Mouse (Mus musculus): ENCODE measurements around the gene Isoc2b. TPM values are rescaled to one million over a fixed set of nuclear protein-coding genes. Genes with fewer than 3 reads are reported as not detected.

Gene Isoc2b
- polyA plus RNA-seq, 1 experiment from 2014 or later, result 2.5 TPM

- Histone ChIP-seq H3K27ac (ENCODE audit: low read depth, low read length) (no peak within 1 kb of the TSS), H3K27me3 (ENCODE audit: control insufficient read depth, insufficient read depth, low read length) (no peaks in the 10 kb centered on the region; the same call in 1 of the 2 replicates), H3K4me2 (ENCODE audit: low read depth) (no peak within 1 kb of the TSS), H3K4me3 (ENCODE audit: low read depth, low read length) (no peak within 1 kb of the TSS), H3K36me3 (ENCODE audit: control insufficient read depth, insufficient read depth, low read length) (no peaks in the 10 kb centered on the region), H3K9me3 (ENCODE audit: control insufficient read depth, low read length) (no peaks in the 10 kb centered on the region), H3K9ac (ENCODE audit: low read length) (no peak within 1 kb of the TSS), H3K4me1 (ENCODE audit: control insufficient read depth, insufficient read depth, low read length) (no peaks in the 10 kb centered on the region)
- no peak for ATAC-seq (ENCODE audit: insufficient read depth, low FRiP score, low TSS enrichment)
- 50% methylated on average over 10 of the region's 10 CpGs for WGBS
- DNase-seq (ENCODE audit: low spot score), result no peak
These were observed 36.5 kb upstream of the Isoc2b start, which contains the start of gene Gm36210 for GRCm38 (mm10) chr7:4906466-4906950. Gene Gm36210, minus strand, starts transcription at chr7:4906516.

GRCm38 (mm10) chr7:4902404-4902803, 32.3 kb upstream of the Isoc2b start:
- 86% methylated on average over 9 of the region's 9 CpGs for WGBS
- Histone ChIP-seq H3K4me3 (ENCODE audit: low read depth, low read length) (no peak overlapping the region), H3K27me3 (ENCODE audit: control insufficient read depth, insufficient read depth, low read length) (no peaks in the 10 kb centered on the region), H3K4me2 (ENCODE audit: low read depth) (no peak overlapping the region), H3K27ac (ENCODE audit: low read depth, low read length) (no peak overlapping the region), H3K9me3 (ENCODE audit: control insufficient read depth, low read length) (peaks cover 4% of the 10 kb centered on the region; the same call in 1 of the 2 replicates), H3K4me1 (ENCODE audit: control insufficient read depth, insufficient read depth, low read length) (no peaks in the 10 kb centered on the region), H3K36me3 (ENCODE audit: control insufficient read depth, insufficient read depth, low read length) (no peaks in the 10 kb centered on the region), H3K9ac (ENCODE audit: low read length) (no peak overlapping the region)
- no peak for DNase-seq (ENCODE audit: low spot score)
- no peak for ATAC-seq (ENCODE audit: insufficient read depth, low FRiP score, low TSS enrichment)

GRCm38 (mm10) chr7:4901171-4901570, 31.1 kb upstream of the Isoc2b start:
- no peak overlapping the region for H3K4me2 ChIP-seq (ENCODE audit: low read depth)
- no peak overlapping the region for H3K9ac ChIP-seq (ENCODE audit: low read length)
- no peaks in the 10 kb centered on the region for H3K27me3 ChIP-seq (ENCODE audit: control insufficient read depth, insufficient read depth, low read length)
- H3K9me3 ChIP-seq (ENCODE audit: control insufficient read depth, low read length), result peaks cover 4% of the 10 kb centered on the region; the same call in 1 of the 2 replicates
- H3K4me1 ChIP-seq (ENCODE audit: control insufficient read depth, insufficient read depth, low read length), result no peaks in the 10 kb centered on the region
- no peak overlapping the region for H3K4me3 ChIP-seq (ENCODE audit: low read depth, low read length)
- ATAC-seq (ENCODE audit: insufficient read depth, low FRiP score, low TSS enrichment) (no peak), DNase-seq (ENCODE audit: low spot score) (no peak)
- no peak overlapping the region for H3K27ac ChIP-seq (ENCODE audit: low read depth, low read length)
- no peaks in the 10 kb centered on the region for H3K36me3 ChIP-seq (ENCODE audit: control insufficient read depth, insufficient read depth, low read length)
- WGBS, result 54% methylated on average over 8 of the region's 8 CpGs

GRCm38 (mm10) chr7:4900523-4900851, 30.4 kb upstream of the Isoc2b start:
- ATAC-seq (ENCODE audit: insufficient read depth, low FRiP score, low TSS enrichment) (no peak), DNase-seq (ENCODE audit: low spot score) (no peak)
- no peak overlapping the region for H3K27ac ChIP-seq (ENCODE audit: low read depth, low read length)
- 32% methylated on average over 11 of the region's 11 CpGs for WGBS
- 0 out of 2 replicates have a peak overlapping the region, but pooled peaks have one; percentile 6 for H3K4me2 ChIP-seq (ENCODE audit: low read depth)
- H3K36me3 ChIP-seq (ENCODE audit: control insufficient read depth, insufficient read depth, low read length), result no peaks in the 10 kb centered on the region
- H3K4me1 ChIP-seq (ENCODE audit: control insufficient read depth, insufficient read depth, low read length), result no peaks in the 10 kb centered on the region
- peaks cover 4% of the 10 kb centered on the region; the same call in 1 of the 2 replicates for H3K9me3 ChIP-seq (ENCODE audit: control insufficient read depth, low read length)
- H3K9ac ChIP-seq (ENCODE audit: low read length), result no peak overlapping the region
- no peak overlapping the region for H3K4me3 ChIP-seq (ENCODE audit: low read depth, low read length)
- no peaks in the 10 kb centered on the region for H3K27me3 ChIP-seq (ENCODE audit: control insufficient read depth, insufficient read depth, low read length)

GRCm38 (mm10) chr7:4899649-4900522, 29.8 kb upstream of the Isoc2b start:
- H3K36me3 ChIP-seq (ENCODE audit: control insufficient read depth, insufficient read depth, low read length), result no peaks in the 10 kb centered on the region
- 7% methylated on average over 19 of the region's 19 CpGs for WGBS
- H3K4me1 ChIP-seq (ENCODE audit: control insufficient read depth, insufficient read depth, low read length), result no peaks in the 10 kb centered on the region
- ATAC-seq (ENCODE audit: insufficient read depth, low FRiP score, low TSS enrichment) (peak; percentile 38; the same call in 1 of the 2 replicates), DNase-seq (ENCODE audit: low spot score) (no peak)
- no peaks in the 10 kb centered on the region for H3K27me3 ChIP-seq (ENCODE audit: control insufficient read depth, insufficient read depth, low read length)
- peak overlapping the region; percentile 6; the same call in 1 of the 2 replicates for H3K4me3 ChIP-seq (ENCODE audit: low read depth, low read length)
- no peak overlapping the region; the same call in 1 of the 2 replicates for H3K9ac ChIP-seq (ENCODE audit: low read length)
- H3K27ac ChIP-seq (ENCODE audit: low read depth, low read length), result no peak overlapping the region
- H3K9me3 ChIP-seq (ENCODE audit: control insufficient read depth, low read length), result peaks cover 4% of the 10 kb centered on the region; the same call in 1 of the 2 replicates
- H3K4me2 ChIP-seq (ENCODE audit: low read depth), result peak overlapping the region; percentile 38

- H3K4me1 ChIP-seq (ENCODE audit: control insufficient read depth, insufficient read depth, low read length), result no peaks in the 10 kb centered on the region
- no peak for DNase-seq (ENCODE audit: low spot score)
- H3K27ac ChIP-seq (ENCODE audit: low read depth, low read length), result no peak overlapping the region
- ATAC-seq (ENCODE audit: insufficient read depth, low FRiP score, low TSS enrichment), result peak; percentile 23; the same call in 1 of the 2 replicates
- peak overlapping the region; percentile 23 for H3K9ac ChIP-seq (ENCODE audit: low read length)
- H3K4me2 ChIP-seq (ENCODE audit: low read depth), result peak overlapping the region; percentile 38
- H3K36me3 ChIP-seq (ENCODE audit: control insufficient read depth, insufficient read depth, low read length), result no peaks in the 10 kb centered on the region
- peak overlapping the region; percentile 6 for H3K4me3 ChIP-seq (ENCODE audit: low read depth, low read length)
- no peaks in the 10 kb centered on the region for H3K27me3 ChIP-seq (ENCODE audit: control insufficient read depth, insufficient read depth, low read length)
- H3K9me3 ChIP-seq (ENCODE audit: control insufficient read depth, low read length), result peaks cover 4% of the 10 kb centered on the region; the same call in 1 of the 2 replicates
- 13% methylated on average over 18 of the region's 18 CpGs for WGBS
These were observed 29.0 kb upstream of the Isoc2b start for GRCm38 (mm10) chr7:4898851-4899648.

GRCm38 (mm10) chr7:4895186-4895585, 25.1 kb upstream of the Isoc2b start:
- Histone ChIP-seq H3K36me3 (ENCODE audit: control insufficient read depth, insufficient read depth, low read length) (no peaks in the 10 kb centered on the region), H3K4me3 (ENCODE audit: low read depth, low read length) (no peak overlapping the region), H3K4me2 (ENCODE audit: low read depth) (no peak overlapping the region), H3K27me3 (ENCODE audit: control insufficient read depth, insufficient read depth, low read length) (no peaks in the 10 kb centered on the region), H3K9ac (ENCODE audit: low read length) (no peak overlapping the region), H3K4me1 (ENCODE audit: control insufficient read depth, insufficient read depth, low read length) (no peaks in the 10 kb centered on the region), H3K27ac (ENCODE audit: low read depth, low read length) (no peak overlapping the region), H3K9me3 (ENCODE audit: control insufficient read depth, low read length) (no peaks in the 10 kb centered on the region)
- DNase-seq (ENCODE audit: low spot score) (no peak), ATAC-seq (ENCODE audit: insufficient read depth, low FRiP score, low TSS enrichment) (no peak)
- WGBS, result 57% methylated on average over 10 of the region's 11 CpGs

- no peaks in the 10 kb centered on the region for H3K27me3 ChIP-seq (ENCODE audit: control insufficient read depth, insufficient read depth, low read length)
- H3K4me2 ChIP-seq (ENCODE audit: low read depth), result no peak overlapping the region
- H3K27ac ChIP-seq (ENCODE audit: low read depth, low read length), result no peak overlapping the region
- H3K4me3 ChIP-seq (ENCODE audit: low read depth, low read length), result no peak overlapping the region
- H3K9me3 ChIP-seq (ENCODE audit: control insufficient read depth, low read length), result no peaks in the 10 kb centered on the region
- no peak overlapping the region for H3K9ac ChIP-seq (ENCODE audit: low read length)
- no peak for DNase-seq (ENCODE audit: low spot score)
- ATAC-seq (ENCODE audit: insufficient read depth, low FRiP score, low TSS enrichment), result no peak
- H3K36me3 ChIP-seq (ENCODE audit: control insufficient read depth, insufficient read depth, low read length), result no peaks in the 10 kb centered on the region
- H3K4me1 ChIP-seq (ENCODE audit: control insufficient read depth, insufficient read depth, low read length), result no peaks in the 10 kb centered on the region
- 89% methylated on average over 4 of the region's 4 CpGs for WGBS
These were observed 16.6 kb upstream of the Isoc2b start for GRCm38 (mm10) chr7:4886680-4887079.
